Mouse (Mus musculus) adrenal gland, adult 18-20 months (tissue): ENCODE measurements around the gene Vmn2r124. TPM values are rescaled to one million over a fixed set of nuclear protein-coding genes. Genes with fewer than 3 reads are reported as not detected.
"Not testable (repeated sequence)": the region's sequence is repeated elsewhere in the genome, so short reads cannot be mapped to it uniquely, and the experiment has no call there.

Source experiments
- DNase-seq, 2 experiments: peaks; one replicate each; pipeline ENCODE4 v3.0.0; 2021 to 2022; ENCODE audit warnings: low spot score in 2 of 2
- long read RNA-seq, 2 experiments: library from polyadenylated mRNA; stranded (forward); transcript quantifications; one replicate each; pipeline ENCODE4 v2.0.0; 2021
- total RNA-seq, 2 experiments: library from RNA; stranded (reverse); gene quantifications; 1 replicate in 1 of 2; 2 replicates in 1 of 2; pipeline ENCODE4 v1.2.3; 2021

The Vmn2r124 gene
- total RNA-seq, result not detected
- long read RNA-seq, experiment 1, result 0 reads
- long read RNA-seq, experiment 2, result 0 reads

GRCm38 (mm10) chr17:18049124-18049523 lies at the start of gene Vmn2r124:
Gene Vmn2r124, plus strand, starts transcription at chr17:18049424.
- DNase-seq, result no peak

DNA sequence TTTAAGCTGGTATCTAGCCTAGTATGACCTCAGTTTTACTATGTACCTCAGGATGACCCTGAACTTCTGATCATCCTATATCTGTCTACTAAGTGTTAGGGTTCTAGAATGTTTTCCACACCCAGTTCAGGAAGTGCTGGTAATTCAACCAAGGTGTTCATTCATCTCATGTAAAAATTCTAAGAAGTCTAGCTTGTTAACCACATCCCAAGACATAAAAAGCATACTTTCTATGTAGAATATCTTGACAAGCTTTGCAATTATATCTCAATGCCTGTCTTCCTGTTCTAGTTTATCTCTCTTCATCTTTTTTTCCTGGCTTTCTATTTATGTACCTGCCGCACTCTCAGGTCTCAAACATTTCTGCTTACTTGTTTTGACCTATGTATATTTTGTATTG lies 44.5 kb upstream of the Vmn2r124 start:
- no peak for DNase-seq

GRCm38 (mm10) chr17:18021433-18021832 lies 27.8 kb upstream of the Vmn2r124 start, which contains the start of gene Fpr-rs4:
Gene Fpr-rs4, plus strand, starts transcription at chr17:18021733.
- DNase-seq, result no peak

GRCm38 (mm10) chr17:18084716-18085115 lies 35.5 kb downstream of the Vmn2r124 start, which contains the start of gene Vmn2r91:
Gene Vmn2r91, plus strand, starts transcription at chr17:18085016.
- not testable (repeated sequence) for DNase-seq

GRCm38 (mm10) chr17:18095626-18096025 lies 46.4 kb downstream of the Vmn2r124 start:
- not testable (repeated sequence) for DNase-seq

DNA sequence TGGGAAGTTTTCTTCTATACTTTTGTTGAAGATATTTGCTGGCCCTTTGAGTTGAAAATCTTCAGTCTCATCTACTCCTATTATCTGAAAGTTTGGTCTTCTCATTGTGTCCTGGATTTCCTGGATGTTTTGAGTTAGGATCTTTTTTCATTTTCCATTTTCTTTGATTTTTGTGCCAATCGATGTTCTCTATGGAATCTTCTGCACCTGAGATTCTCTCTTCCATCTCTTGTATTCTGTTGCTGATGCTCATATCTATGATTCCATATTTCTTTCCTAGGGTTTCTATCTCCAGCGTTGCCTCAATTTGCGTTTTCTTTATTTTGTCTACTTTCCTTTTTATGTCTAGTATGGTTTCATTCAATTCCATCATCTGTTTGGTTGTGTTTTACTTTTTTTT lies 53.0 kb downstream of the Vmn2r124 start:
- not testable (repeated sequence) for DNase-seq

Other genes with a start within 250 kb of the Vmn2r124 start
- 10 to 100 TPM; 50.0 to 52.8 TPM for gene Spaca6, start 222.3 kb upstream of the Vmn2r124 start, total RNA-seq
- under 1 TPM in 1 of 2 experiments, not detected in 1; 0.13 TPM for gene Has1, start 194.2 kb upstream of the Vmn2r124 start, total RNA-seq
- not detected for gene Fpr1, start 165.5 kb upstream of the Vmn2r124 start, total RNA-seq
- not detected for gene Fpr2, start 161.6 kb upstream of the Vmn2r124 start, total RNA-seq
- not detected for gene Fpr3, start 161.6 kb upstream of the Vmn2r124 start, total RNA-seq
- not detected for gene Fpr-rs4, start 27.7 kb upstream of the Vmn2r124 start, total RNA-seq
- gene Vmn2r91, start 35.6 kb downstream of the Vmn2r124 start, total RNA-seq, result not detected
- not detected for gene Vmn2r92, start 102.5 kb downstream of the Vmn2r124 start, total RNA-seq
- gene Vmn2r94, start 228.3 kb downstream of the Vmn2r124 start, total RNA-seq, result not detected
- gene Vmn2r93, start 248.7 kb downstream of the Vmn2r124 start, total RNA-seq, result not detected